7 mouse cellular contexts compared by ENCODE assay signal in the genomic region with DNA sequence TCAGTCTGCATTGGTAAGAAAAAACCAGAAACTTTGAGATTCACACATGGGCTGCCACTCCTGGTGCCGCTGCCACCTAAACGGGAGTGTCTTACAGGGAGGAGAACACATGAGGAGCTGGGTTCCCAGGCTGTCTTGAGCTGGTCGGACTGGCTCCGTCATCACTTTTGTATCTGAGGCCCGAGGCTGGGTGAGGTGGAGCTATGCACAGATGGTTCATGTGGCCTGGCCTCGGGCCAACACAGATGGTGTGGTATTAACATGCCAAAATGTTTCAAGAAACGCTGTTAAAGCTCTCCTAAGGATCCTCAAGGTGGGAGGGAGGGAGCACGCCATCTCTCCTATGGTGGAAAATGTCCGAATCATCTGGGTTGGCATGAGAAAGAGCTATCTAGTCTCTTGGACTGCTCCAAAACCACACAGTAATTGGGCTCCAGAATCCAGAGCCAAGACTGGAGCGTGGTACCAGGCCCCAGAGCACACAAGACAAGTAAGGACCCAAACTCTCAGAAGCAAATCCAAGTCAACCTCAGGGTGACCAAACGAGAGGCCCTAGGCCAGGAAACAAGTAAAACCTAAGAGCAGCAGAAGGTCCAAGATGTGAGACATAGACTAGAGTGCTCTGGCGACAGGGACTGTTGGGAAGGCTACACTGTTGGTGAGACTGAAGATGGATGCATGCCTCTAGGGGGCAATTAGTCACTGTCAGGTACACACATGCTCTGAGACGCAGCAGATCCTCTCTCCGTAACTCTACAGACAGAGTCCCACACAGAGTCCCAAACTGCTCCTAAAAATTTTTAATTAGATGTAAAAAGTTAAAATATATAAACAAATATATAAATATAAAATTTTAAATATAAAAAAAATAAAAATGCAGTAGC. TPM values are rescaled to one million over a fixed set of nuclear protein-coding genes. Genes with fewer than 3 reads are reported as not detected.
A peak's percentile ranks its signal among the peaks of the same experiment; 100 is the strongest.
DNase-seq lines count a peak whose midpoint lies in the region; ATAC-seq lines count a peak whose summit lies in the region.

No protein-coding gene starts in this region.

- no peaks in the 10 kb centered on the region for H3K9me3 ChIP-seq in lung, embryonic 16.5 days (ENCODE audit: control insufficient read depth, low read length)
- no peaks in the 10 kb centered on the region for H3K9me3 ChIP-seq in forebrain, embryonic 14.5 days (replicated peaks; ENCODE audit: control insufficient read depth, low read length)

- H3K36me3 ChIP-seq in lung, embryonic 16.5 days (ENCODE audit: control insufficient read depth, insufficient read depth, low read length): no peaks in the 10 kb centered on the region
- no peaks in the 10 kb centered on the region for H3K36me3 ChIP-seq in forebrain, embryonic 14.5 days (ENCODE audit: control insufficient read depth, insufficient read depth, low read length)

- ATAC-seq in lung, embryonic 16.5 days (ENCODE audit: low read depth): peak; percentile 38; the same call in 1 of the 2 replicates
- peak; percentile 86 for ATAC-seq in forebrain, embryonic 14.5 days

- no peak overlapping the region for H3K27ac ChIP-seq in lung, embryonic 16.5 days (ENCODE audit: low read length)
- H3K27ac ChIP-seq in forebrain, embryonic 14.5 days (ENCODE audit: low read depth, low read length): no peak overlapping the region

- H3K4me1 ChIP-seq in lung, embryonic 16.5 days (replicated peaks; ENCODE audit: control insufficient read depth, insufficient read depth, low read length): peaks cover 4% of the 10 kb centered on the region; the same call in 1 of the 2 replicates
- H3K4me1 ChIP-seq in forebrain, embryonic 14.5 days (ENCODE audit: control insufficient read depth, insufficient read depth, low read length): peaks cover 8% of the 10 kb centered on the region; the same call in 1 of the 2 replicates

- DNase-seq in lung, postnatal 25 days (ENCODE audit: low spot score): no peak
- DNase-seq in cerebellum, adult 18-20 months: peak; percentile 89 to 93
- DNase-seq in forebrain, embryonic 14.5 days (ENCODE audit: low spot score): peak; percentile 89
- peak; percentile 54 to 62 for DNase-seq in layer of hippocampus, postnatal 10 days (ENCODE audit: low spot score in 2 of 2)
- DNase-seq in skeletal muscle tissue, adult 2 months (ENCODE audit: low read depth, low spot score): peak; percentile 27
- DNase-seq in kidney, adult 9 months: no peak

- no peaks in the 10 kb centered on the region for H3K27me3 ChIP-seq in lung, embryonic 16.5 days (ENCODE audit: control insufficient read depth, insufficient read depth, low read depth, low read length)
- H3K27me3 ChIP-seq in forebrain, embryonic 14.5 days (replicated peaks; ENCODE audit: control insufficient read depth, insufficient read depth, low read length): no peaks in the 10 kb centered on the region

- H3K4me2 ChIP-seq in lung, embryonic 16.5 days (ENCODE audit: low read depth, low read length): no peak overlapping the region
- H3K4me2 ChIP-seq in forebrain, embryonic 14.5 days (ENCODE audit: low read length): no peak overlapping the region

- H3K4me3 ChIP-seq in lung, embryonic 16.5 days (ENCODE audit: low read length): no peak overlapping the region
- H3K4me3 ChIP-seq in forebrain, embryonic 14.5 days (ENCODE audit: low read depth, low read length): no peak overlapping the region

- WGBS in lung, embryonic 16.5 days: 48% methylated on average over 14 of the region's 14 CpGs
- WGBS in forebrain, embryonic 14.5 days: 56% methylated on average over 14 of the region's 14 CpGs

- no peak overlapping the region for H3K9ac ChIP-seq in lung, embryonic 16.5 days (ENCODE audit: low read length)
- H3K9ac ChIP-seq in forebrain, embryonic 14.5 days (ENCODE audit: low read length): no peak overlapping the region

RNA-seq across cellular contexts. Expression of a gene that starts 53.3 kb away (rescaled TPM):
- 41.5 and 46.6 TPM in 2 replicates for polyA plus RNA-seq in lung, embryonic 16.5 days (2015; fragmentation: Nextera tagmentation; extraction: Ambion mirVana)
- 52.1 and 54.2 TPM in 2 replicates for polyA plus RNA-seq in forebrain, embryonic 14.5 days (2014; fragmentation: Nextera tagmentation; extraction: Ambion mirVana)
- 10 to 100 TPM; 37.6 to 40.1 TPM for total RNA-seq in layer of hippocampus, postnatal 10 days (2021)

Comparison
In these comparisons a context has a peak if more than half of its experiments do, and no peak if none do; other contexts are left out.
1. DNase-seq: peak in cerebellum, adult 18-20 months (2 of 2), forebrain, embryonic 14.5 days (single experiment), layer of hippocampus, postnatal 10 days (2 of 2) and skeletal muscle tissue, adult 2 months (single experiment); none in lung, postnatal 25 days (single experiment) and kidney, adult 9 months (single experiment).